22 mouse cellular contexts compared by ENCODE assay signal in the genomic region with DNA sequence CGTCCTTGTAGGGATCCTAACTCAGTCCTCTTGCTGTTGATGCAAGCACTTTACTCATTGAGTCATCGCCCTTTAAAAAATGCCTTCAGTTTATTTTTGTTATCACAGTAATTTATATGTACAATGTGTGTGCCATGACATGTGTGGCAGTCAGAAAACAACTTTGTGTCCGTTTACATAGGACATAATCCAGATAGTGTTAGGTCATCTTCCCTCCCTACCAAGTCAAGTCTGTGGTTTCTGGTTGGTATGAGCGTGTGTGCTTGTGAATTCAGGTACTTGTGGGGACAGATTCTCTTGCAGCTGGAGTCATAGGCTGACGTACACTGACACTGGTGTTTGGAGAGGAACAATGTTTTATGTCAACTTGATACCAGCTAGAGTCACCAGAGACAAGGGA.
DNase-seq lines count a peak whose midpoint lies in the region; ATAC-seq and TF ChIP-seq lines count a peak whose summit lies in the region.
"Had no signal": no experiment of that assay in that cellular context is flagged by ENCODE, and none has a peak within 500 bp of the region (broad histone marks: within the 10 kb centered on the region; RNA-seq: fewer than 3 reads in every experiment).

No protein-coding gene starts in this region.

- no peak overlapping the region for H3K4me2 ChIP-seq in intestine, embryonic 14.5 days (ENCODE audit: low read length)
- no peak overlapping the region for H3K4me2 ChIP-seq in intestine, postnatal 0 days (replicated peaks; ENCODE audit: low read depth)
- no peak overlapping the region for H3K4me2 ChIP-seq in liver, postnatal 0 days (ENCODE audit: low read depth, low read length)
- H3K4me2 ChIP-seq in liver, embryonic 12.5 days = no peak overlapping the region
- no peak overlapping the region for H3K4me2 ChIP-seq in midbrain, embryonic 15.5 days
- H3K4me2 ChIP-seq: embryonic facial prominence, embryonic 12.5 days; forebrain, embryonic 13.5 days; forebrain, embryonic 15.5 days had no signal

- no peak for TF ChIP-seq EP300 in liver, postnatal 0 days (IDR thresholded peaks at IDR 0.05; ENCODE audit: low read depth)

- no peak overlapping the region for H3K9ac ChIP-seq in intestine, embryonic 14.5 days (ENCODE audit: low read length)
- H3K9ac ChIP-seq in intestine, postnatal 0 days (ENCODE audit: low read depth, low read length) = no peak overlapping the region
- no peak overlapping the region for H3K9ac ChIP-seq in liver, postnatal 0 days (replicated peaks)
- H3K9ac ChIP-seq in liver, embryonic 12.5 days = no peak overlapping the region
- no peak overlapping the region for H3K9ac ChIP-seq in midbrain, embryonic 15.5 days
- H3K9ac ChIP-seq: embryonic facial prominence, embryonic 12.5 days; forebrain, embryonic 13.5 days; forebrain, embryonic 15.5 days had no signal

- DNase-seq in intestine, embryonic 14.5 days (ENCODE audit: low spot score) = peak; percentile 33
- no peak for DNase-seq in liver, postnatal 0 days
- DNase-seq in left cerebral cortex, adult 18-20 months (ENCODE audit: low spot score in 2 of 2) = no peak
- DNase-seq: adrenal gland, adult 8-10 months; adrenal gland, postnatal 14 days; adrenal gland, postnatal 36 days; B cell, adult 2 months; cerebellum, adult 11-12 months; cerebellum, adult 2 months; cerebellum, adult 9-10 months; cerebellum, postnatal 10 days; cerebellum, postnatal 25 days had no signal

- no peaks in the 10 kb centered on the region for H3K9me3 ChIP-seq in intestine, embryonic 14.5 days (ENCODE audit: control insufficient read depth, low read length)
- H3K9me3 ChIP-seq in intestine, postnatal 0 days (ENCODE audit: control insufficient read depth) = no peaks in the 10 kb centered on the region
- no peaks in the 10 kb centered on the region for H3K9me3 ChIP-seq in liver, postnatal 0 days (ENCODE audit: low read length)
- H3K9me3 ChIP-seq in liver, embryonic 12.5 days (replicated peaks) = no peaks in the 10 kb centered on the region
- no peaks in the 10 kb centered on the region for H3K9me3 ChIP-seq in midbrain, embryonic 15.5 days
- H3K9me3 ChIP-seq: embryonic facial prominence, embryonic 10.5 days; embryonic facial prominence, embryonic 12.5 days; forebrain, embryonic 13.5 days; forebrain, embryonic 15.5 days had no signal

- no peaks in the 10 kb centered on the region for H3K36me3 ChIP-seq in intestine, embryonic 14.5 days (ENCODE audit: control insufficient read depth, insufficient read depth, low read length)
- no peaks in the 10 kb centered on the region for H3K36me3 ChIP-seq in intestine, postnatal 0 days (ENCODE audit: control insufficient read depth, insufficient read depth)
- H3K36me3 ChIP-seq in liver, postnatal 0 days (replicated peaks; ENCODE audit: insufficient read depth, low read length) = no peaks in the 10 kb centered on the region
- H3K36me3 ChIP-seq in liver, embryonic 12.5 days = 0 out of 2 replicates have a peak, but pooled peaks cover 2% of the 10 kb centered on the region
- H3K36me3 ChIP-seq in C2C12 (ENCODE audit: control insufficient read depth, insufficient read depth) = no peaks in the 10 kb centered on the region
- H3K36me3 ChIP-seq in midbrain, embryonic 15.5 days (replicated peaks) = no peaks in the 10 kb centered on the region
- H3K36me3 ChIP-seq: embryonic facial prominence, embryonic 12.5 days; forebrain, embryonic 15.5 days had no signal

- 68% methylated on average over 5 of the region's 5 CpGs for WGBS in intestine, embryonic 14.5 days
- WGBS in intestine, postnatal 0 days = 73% methylated on average over 5 of the region's 5 CpGs
- 79% methylated on average over 5 of the region's 5 CpGs for WGBS in liver, postnatal 0 days (ENCODE audit: insufficient replicate concordance)
- WGBS in liver, embryonic 12.5 days (ENCODE audit: insufficient replicate concordance) = 71% methylated on average over 5 of the region's 5 CpGs
- WGBS in midbrain, embryonic 15.5 days = 93% methylated on average over 5 of the region's 5 CpGs

- TF ChIP-seq CTCF in intestine, postnatal 0 days (IDR thresholded peaks at IDR 0.05; ENCODE audit: low read depth) = no peak
- no peak for TF ChIP-seq CTCF in liver, postnatal 0 days (IDR thresholded peaks at IDR 0.05; ENCODE audit: low read depth)
- no peak for TF ChIP-seq CTCF in C2C12 (IDR thresholded peaks at IDR 0.05; ENCODE audit: control insufficient read depth, insufficient read depth, insufficient read length)

- peaks cover 53% of the 10 kb centered on the region for H3K79me3 ChIP-seq in C2C12 (ENCODE audit: low read depth)

- no peak overlapping the region for H3ac ChIP-seq in C2C12 (ENCODE audit: control insufficient read depth, insufficient read length, low read depth)

- H3K79me2 ChIP-seq in C2C12 (ENCODE audit: control insufficient read depth, insufficient read depth) = peaks cover 88% of the 10 kb centered on the region

- H3K4me3 ChIP-seq in intestine, embryonic 14.5 days (ENCODE audit: low read depth, low read length) = no peak overlapping the region
- no peak overlapping the region for H3K4me3 ChIP-seq in intestine, postnatal 0 days (ENCODE audit: low read depth, low read length)
- H3K4me3 ChIP-seq in liver, postnatal 0 days (ENCODE audit: low read depth, low read length) = no peak overlapping the region
- no peak overlapping the region for H3K4me3 ChIP-seq in liver, embryonic 12.5 days
- no peak overlapping the region for H3K4me3 ChIP-seq in C2C12 (ENCODE audit: insufficient read depth, poor library complexity, severe bottlenecking)
- no peak overlapping the region for H3K4me3 ChIP-seq in midbrain, embryonic 15.5 days
- H3K4me3 ChIP-seq: embryonic facial prominence, embryonic 10.5 days; embryonic facial prominence, embryonic 12.5 days; forebrain, embryonic 13.5 days; forebrain, embryonic 15.5 days had no signal

- ATAC-seq in intestine, embryonic 14.5 days (replicated peaks; ENCODE audit: low FRiP score, low TSS enrichment, low read depth) = no peak
- no peak for ATAC-seq in intestine, postnatal 0 days
- peak; percentile 61; the same call in 1 of the 2 replicates for ATAC-seq in liver, postnatal 0 days
- no peak for ATAC-seq in liver, embryonic 12.5 days
- no peak for ATAC-seq in midbrain, embryonic 15.5 days (replicated peaks)
- ATAC-seq: activated CD4-positive, CD25-positive, alpha-beta regulatory T cell, adult 4 months; forebrain, embryonic 13.5 days; forebrain, embryonic 15.5 days; Patski had no signal

- no peak overlapping the region for H3K27ac ChIP-seq in intestine, embryonic 14.5 days (ENCODE audit: low read depth)
- no peak overlapping the region for H3K27ac ChIP-seq in intestine, postnatal 0 days (ENCODE audit: low read depth, low read length)
- 0 out of 2 replicates have a peak overlapping the region, but pooled peaks have one; percentile 11 for H3K27ac ChIP-seq in liver, postnatal 0 days (ENCODE audit: low read depth)
- no peak overlapping the region for H3K27ac ChIP-seq in liver, embryonic 12.5 days
- H3K27ac ChIP-seq in midbrain, embryonic 15.5 days = no peak overlapping the region
- H3K27ac ChIP-seq: embryonic facial prominence, embryonic 10.5 days; embryonic facial prominence, embryonic 12.5 days; forebrain, embryonic 13.5 days; forebrain, embryonic 15.5 days had no signal

- H3K4me1 ChIP-seq in intestine, embryonic 14.5 days (replicated peaks; ENCODE audit: control insufficient read depth, insufficient read depth, low read length) = peaks cover 12% of the 10 kb centered on the region
- peaks cover 7% of the 10 kb centered on the region; the same call in 1 of the 2 replicates for H3K4me1 ChIP-seq in intestine, postnatal 0 days (replicated peaks; ENCODE audit: control insufficient read depth, insufficient read depth, low read length)
- peaks cover 7% of the 10 kb centered on the region for H3K4me1 ChIP-seq in liver, postnatal 0 days (ENCODE audit: insufficient read depth)
- H3K4me1 ChIP-seq in liver, embryonic 12.5 days = peaks cover 29% of the 10 kb centered on the region
- H3K4me1 ChIP-seq in midbrain, embryonic 15.5 days = peaks cover 12% of the 10 kb centered on the region
- H3K4me1 ChIP-seq: embryonic facial prominence, embryonic 12.5 days had no signal

- H3K27me3 ChIP-seq in intestine, embryonic 14.5 days (replicated peaks; ENCODE audit: control insufficient read depth, insufficient read depth, low read length) = no peaks in the 10 kb centered on the region
- H3K27me3 ChIP-seq in intestine, postnatal 0 days (replicated peaks; ENCODE audit: control insufficient read depth, insufficient read depth, low read length) = no peaks in the 10 kb centered on the region
- no peaks in the 10 kb centered on the region for H3K27me3 ChIP-seq in liver, postnatal 0 days (ENCODE audit: insufficient read depth, low read length)
- no peaks in the 10 kb centered on the region for H3K27me3 ChIP-seq in liver, embryonic 12.5 days (replicated peaks)
- no peaks in the 10 kb centered on the region for H3K27me3 ChIP-seq in C2C12 (ENCODE audit: control insufficient read depth, insufficient read depth, insufficient read length)
- H3K27me3 ChIP-seq in midbrain, embryonic 15.5 days (replicated peaks) = no peaks in the 10 kb centered on the region
- H3K27me3 ChIP-seq: embryonic facial prominence, embryonic 12.5 days; forebrain, embryonic 13.5 days; forebrain, embryonic 15.5 days; Patski had no signal

TF ChIP-seq in C2C12, 6 proteins besides CTCF, POLR2A, EP300 and RAD21:
- no peak for TF ChIP-seq FOSL1 (IDR thresholded peaks at IDR 0.05; ENCODE audit: insufficient read depth, low read length, poor library complexity, severe bottlenecking)
- TF ChIP-seq MYOD1 (IDR thresholded peaks at IDR 0.05; ENCODE audit: control insufficient read depth, insufficient read length, low read depth) = peak; percentile 11
